8 mouse cellular contexts compared by ENCODE assay signal in genomic region chr10:67979401-67980157, GRCm38 (mm10). TPM values are rescaled to one million over a fixed set of nuclear protein-coding genes. Genes with fewer than 3 reads are reported as not detected.
DNase-seq lines count a peak whose midpoint lies in the region; ATAC-seq and TF ChIP-seq lines count a peak whose summit lies in the region.

TSS of gene Rtkn2 (plus strand) at chr10:67979570.

- no peaks in the 10 kb centered on the region for H3K36me3 ChIP-seq in C2C12 (ENCODE audit: control insufficient read depth, insufficient read depth)
- H3K36me3 ChIP-seq in heart, embryonic 10.5 days = no peaks in the 10 kb centered on the region
- H3K36me3 ChIP-seq in kidney, embryonic 14.5 days (ENCODE audit: control insufficient read depth, insufficient read depth, low read length) = no peaks in the 10 kb centered on the region

- peak within 1 kb of the TSS; percentile 56 for H3K4me3 ChIP-seq in C2C12 (ENCODE audit: insufficient read depth, poor library complexity, severe bottlenecking)
- H3K4me3 ChIP-seq in embryonic fibroblast, embryonic 13.5 days (ENCODE audit: insufficient read depth, low read length) = peak within 1 kb of the TSS; percentile 73
- peak within 1 kb of the TSS; percentile 84 for H3K4me3 ChIP-seq in heart, embryonic 10.5 days
- H3K4me3 ChIP-seq in kidney, embryonic 14.5 days (ENCODE audit: low read length) = peak within 1 kb of the TSS; percentile 85

- H3K9ac ChIP-seq in kidney, embryonic 14.5 days (ENCODE audit: low read depth, low read length) = peak within 1 kb of the TSS; percentile 80

- no peaks in the 10 kb centered on the region for H3K4me1 ChIP-seq in embryonic fibroblast, embryonic 13.5 days (ENCODE audit: control insufficient read depth, insufficient read depth, low read length)
- peaks cover 9% of the 10 kb centered on the region for H3K4me1 ChIP-seq in heart, embryonic 10.5 days
- H3K4me1 ChIP-seq in kidney, embryonic 14.5 days (ENCODE audit: control insufficient read depth, insufficient read depth, low read length) = peaks cover 4% of the 10 kb centered on the region; the same call in 1 of the 2 replicates

- ATAC-seq in kidney, embryonic 14.5 days (ENCODE audit: low FRiP score, low TSS enrichment) = peak; percentile 99

- H3K27ac ChIP-seq in embryonic fibroblast, embryonic 13.5 days (ENCODE audit: insufficient read depth, low read length) = no peak within 1 kb of the TSS
- H3K27ac ChIP-seq in heart, embryonic 10.5 days = peak within 1 kb of the TSS; percentile 93
- H3K27ac ChIP-seq in kidney, embryonic 14.5 days (ENCODE audit: low read depth, low read length) = peak within 1 kb of the TSS; percentile 47; the same call in 1 of the 2 replicates

- H3K27me3 ChIP-seq in C2C12 (ENCODE audit: control insufficient read depth, insufficient read depth, insufficient read length) = no peaks in the 10 kb centered on the region
- no peaks in the 10 kb centered on the region for H3K27me3 ChIP-seq in heart, embryonic 10.5 days (ENCODE audit: insufficient read depth, poor library complexity, severe bottlenecking)
- no peaks in the 10 kb centered on the region for H3K27me3 ChIP-seq in kidney, embryonic 14.5 days (ENCODE audit: control insufficient read depth, insufficient read depth, low read length)

- H3ac ChIP-seq in C2C12 (ENCODE audit: control insufficient read depth, insufficient read length, low read depth) = peak within 1 kb of the TSS; percentile 83

- under 1% methylated on average over 56 of the region's 57 CpGs for WGBS in heart, embryonic 10.5 days
- under 1% methylated on average over 57 of the region's 57 CpGs for WGBS in kidney, embryonic 14.5 days

- DNase-seq in brain, adult 2 months (ENCODE audit: low read depth, low spot score) = peak; percentile 93
- DNase-seq in heart, embryonic 10.5 days (ENCODE audit: low spot score) = peak; percentile 99
- DNase-seq in liver = peak; percentile 97
- DNase-seq in monocyte, adult 2 months (ENCODE audit: low read depth in 1 of 2, low spot score in 2 of 2) = peak; percentile 33 to 68
- peak; percentile 81 to 83 for DNase-seq in spleen, postnatal 14 days (ENCODE audit: low spot score in 2 of 2)

- H3K79me3 ChIP-seq in C2C12 (ENCODE audit: low read depth) = peaks cover 2% of the 10 kb centered on the region

- peak within 1 kb of the TSS; percentile 94 for H3K4me2 ChIP-seq in kidney, embryonic 14.5 days (replicated peaks; ENCODE audit: low read depth, low read length)

- peaks cover 33% of the 10 kb centered on the region for H3K79me2 ChIP-seq in C2C12 (ENCODE audit: control insufficient read depth, insufficient read depth)

- no peaks in the 10 kb centered on the region for H3K9me3 ChIP-seq in heart, embryonic 10.5 days
- H3K9me3 ChIP-seq in kidney, embryonic 14.5 days (ENCODE audit: control insufficient read depth, low read length) = no peaks in the 10 kb centered on the region

- no peak for TF ChIP-seq CTCF in C2C12 (IDR thresholded peaks at IDR 0.05; ENCODE audit: control insufficient read depth, insufficient read depth, insufficient read length)
- TF ChIP-seq CTCF in embryonic fibroblast, embryonic 13.5 days (IDR thresholded peaks at IDR 0.05; ENCODE audit: borderline replicate concordance, insufficient read depth, low read length) = no peak

- TF ChIP-seq POLR2A in embryonic fibroblast, embryonic 13.5 days (IDR thresholded peaks at IDR 0.05; ENCODE audit: low read depth, low read length) = no peak

TF ChIP-seq in C2C12, 6 proteins besides CTCF, POLR2A, EP300 and RAD21:
- TF ChIP-seq MYOD1 (IDR thresholded peaks at IDR 0.05; ENCODE audit: control insufficient read depth, insufficient read length, low read depth) = no peak
- TF ChIP-seq FOSL1 (IDR thresholded peaks at IDR 0.05; ENCODE audit: insufficient read depth, low read length, poor library complexity, severe bottlenecking) = no peak
- no peak for TF ChIP-seq MAX (IDR thresholded peaks at IDR 0.05)
- no peak for TF ChIP-seq CEBPB (IDR thresholded peaks at IDR 0.05; ENCODE audit: low read depth)
- TF ChIP-seq MYOG (IDR thresholded peaks at IDR 0.05; ENCODE audit: control insufficient read depth, extremely low read depth, insufficient read length) = no peak
- TF ChIP-seq USF1 (IDR thresholded peaks at IDR 0.05; ENCODE audit: low read depth) = no peak

RNA-seq across cellular contexts. Expression of gene Rtkn2, which starts in this region (rescaled TPM):
- polyA plus RNA-seq in C2C12 (2012; fragmentation: generic; extraction: Trizol) = 9.5 TPM
- 1.2 and 3.0 TPM in 2 replicates for polyA plus RNA-seq in embryonic fibroblast, embryonic 13.5 days (2011; ENCODE audit: insufficient read length, low read depth, missing spikeins)
- 6.8 and 7.1 TPM in 2 replicates for polyA plus RNA-seq in heart, embryonic 10.5 days (2016; fragmentation: Nextera tagmentation; extraction: Ambion mirVana)
- 7.4 and 11.5 TPM in 2 replicates for polyA plus RNA-seq in kidney, embryonic 14.5 days (2014; fragmentation: Nextera tagmentation; extraction: Ambion mirVana)
